Mouse (Mus musculus) hindbrain, embryonic 11.5 days (tissue): Measurements from ENCODE around the gene Phkb. TPM values are rescaled to one million over a fixed set of nuclear protein-coding genes. Genes with fewer than 3 reads are reported as not detected.

Experiments used
- ATAC-seq: fragments of 200-750 bp; cut with Nextera tagmentation; 2 replicates; pipeline ENCODE4 v1.8.0; 2017; ENCODE audit warnings: mild to moderate bottlenecking, moderate TSS enrichment, moderate library complexity; ENCODE audit not compliant: low FRiP score
- DNase-seq: peaks from one replicate; pipeline ENCODE4 v3.0.0-alpha.2; 2015; ENCODE audit warnings: low spot score
- H3K27ac ChIP-seq: fragments of 300-500 bp; sonication (generic); 2 replicates; pipeline ENCODE4 v1.5.1; 2014; ENCODE audit warnings: mild to moderate bottlenecking, low read depth, low read length
- H3K27me3 ChIP-seq: fragments of 300-500 bp; sonication (generic); 2 replicates; pipeline ENCODE4 v1.6.1; 2014; ENCODE audit warnings: mild to moderate bottlenecking, low read length, moderate library complexity, mixed read lengths; ENCODE audit not compliant: control insufficient read depth, insufficient read depth
- H3K36me3 ChIP-seq: fragments of 300-500 bp; sonication (generic); 2 replicates; pipeline ENCODE4 v1.6.1; 2014; ENCODE audit warnings: mild to moderate bottlenecking, low read length, moderate library complexity, mixed read lengths; ENCODE audit not compliant: control insufficient read depth, insufficient read depth
- H3K4me1 ChIP-seq: fragments of 300-500 bp; sonication (generic); replicated peaks from 2 replicates; pipeline ENCODE4 v1.6.1; 2014; ENCODE audit warnings: low read length, mixed read lengths; ENCODE audit not compliant: control insufficient read depth, insufficient read depth
- H3K4me2 ChIP-seq: fragments of 300-500 bp; sonication (generic); replicated peaks from 2 replicates; pipeline ENCODE4 v1.6.1; 2014; ENCODE audit warnings: mild to moderate bottlenecking, low read depth, low read length
- H3K4me3 ChIP-seq: fragments of 300-500 bp; sonication (generic); 2 replicates; pipeline ENCODE4 v1.5.1; 2014; ENCODE audit warnings: low read depth, low read length
- H3K9ac ChIP-seq: fragments of 300-500 bp; sonication (generic); 2 replicates; pipeline ENCODE4 v1.6.1; 2014; ENCODE audit warnings: low read depth, low read length
- H3K9me3 ChIP-seq: fragments of 300-500 bp; sonication (generic); 2 replicates; pipeline ENCODE4 v1.6.1; 2016; ENCODE audit warnings: low read length; ENCODE audit not compliant: control insufficient read depth
- WGBS: fragments of 180-500 bp; shearing (Covaris S2); extraction: QIAGEN DNeasy Blood & Tissue Kit; methylation state at CpG from one replicate; pipeline ENCODE4 v1.1.7; 2014; 5-methylcytosine and 5-hydroxymethylcytosine counted together
- polyA plus RNA-seq: library from polyadenylated mRNA; unstranded; fragments of >200 nt; fragmentation: Nextera tagmentation; extraction: Ambion mirVana; gene quantifications from 2 replicates; pipeline ENCODE4 v1.2.1, GENCODE M21; 2014

Phkb gene
- polyA plus RNA-seq, 1 experiment from 2014 or later, result 54.3 TPM

GRCm38 (mm10) chr8:86038462-86038861, 197.7 kb downstream of the Phkb start:
- H3K4me1 ChIP-seq, result no peaks in the 10 kb centered on the region
- ATAC-seq (no peak), DNase-seq (no peak)
- H3K4me2 ChIP-seq, result no peak overlapping the region
- H3K36me3 ChIP-seq, result no peaks in the 10 kb centered on the region
- H3K27me3 ChIP-seq, result no peaks in the 10 kb centered on the region
- no peak overlapping the region for H3K27ac ChIP-seq
- H3K4me3 ChIP-seq, result no peak overlapping the region
- no peaks in the 10 kb centered on the region for H3K9me3 ChIP-seq
- 88% methylated on average over 3 of the region's 3 CpGs for whole genome bisulfite sequencing
- no peak overlapping the region for H3K9ac ChIP-seq

- no peak overlapping the region for H3K9ac ChIP-seq
- no peaks in the 10 kb centered on the region for H3K9me3 ChIP-seq
- H3K4me1 ChIP-seq, result no peaks in the 10 kb centered on the region
- no peak overlapping the region for H3K4me2 ChIP-seq
- ATAC-seq (no peak), DNase-seq (peak; percentile 27)
- no peaks in the 10 kb centered on the region for H3K27me3 ChIP-seq
- 23% methylated on average over 2 of the region's 2 CpGs for WGBS
- H3K27ac ChIP-seq, result no peak overlapping the region
- H3K36me3 ChIP-seq, result no peaks in the 10 kb centered on the region
- no peak overlapping the region for H3K4me3 ChIP-seq
Measured at GRCm38 (mm10) chr8:86042049-86042448, 201.3 kb downstream of the Phkb start.

GRCm38 (mm10) chr8:86050882-86051281, 210.1 kb downstream of the Phkb start:
- Histone ChIP-seq H3K27ac (no peak overlapping the region), H3K4me2 (no peak overlapping the region), H3K9me3 (no peaks in the 10 kb centered on the region), H3K36me3 (no peaks in the 10 kb centered on the region), H3K27me3 (no peaks in the 10 kb centered on the region), H3K4me3 (no peak overlapping the region), H3K9ac (no peak overlapping the region), H3K4me1 (no peaks in the 10 kb centered on the region)
- WGBS, result 93% methylated on average over 3 of the region's 3 CpGs
- no peak for ATAC-seq
- DNase-seq, result no peak

DNA sequence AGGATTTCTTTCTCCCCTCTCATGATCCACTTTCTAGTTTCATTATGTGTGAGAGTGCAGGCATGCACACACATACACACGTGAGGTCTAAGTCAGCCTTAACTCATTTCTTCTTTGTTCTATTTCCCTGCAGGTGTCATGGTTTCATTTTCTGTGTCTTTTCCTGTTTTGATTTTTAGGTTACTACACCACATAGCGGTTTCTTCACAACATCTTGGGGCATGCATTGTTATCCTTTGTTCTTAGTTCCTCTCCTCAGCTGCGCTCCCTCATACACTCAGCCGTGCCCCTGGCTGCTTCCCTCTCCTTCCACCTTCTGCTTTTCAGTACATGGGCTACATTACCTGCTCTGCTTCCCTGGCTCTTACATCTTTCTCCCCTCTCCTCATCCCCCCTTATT, 211.2 kb downstream of the Phkb start:
- ATAC-seq (no peak), DNase-seq (no peak)
- Histone ChIP-seq H3K27ac (no peak overlapping the region), H3K4me2 (no peak overlapping the region), H3K4me3 (no peak overlapping the region), H3K9me3 (no peaks in the 10 kb centered on the region), H3K9ac (no peak overlapping the region), H3K4me1 (no peaks in the 10 kb centered on the region), H3K27me3 (no peaks in the 10 kb centered on the region), H3K36me3 (no peaks in the 10 kb centered on the region)
- WGBS, result 87% methylated on average over 4 of the region's 4 CpGs

DNA sequence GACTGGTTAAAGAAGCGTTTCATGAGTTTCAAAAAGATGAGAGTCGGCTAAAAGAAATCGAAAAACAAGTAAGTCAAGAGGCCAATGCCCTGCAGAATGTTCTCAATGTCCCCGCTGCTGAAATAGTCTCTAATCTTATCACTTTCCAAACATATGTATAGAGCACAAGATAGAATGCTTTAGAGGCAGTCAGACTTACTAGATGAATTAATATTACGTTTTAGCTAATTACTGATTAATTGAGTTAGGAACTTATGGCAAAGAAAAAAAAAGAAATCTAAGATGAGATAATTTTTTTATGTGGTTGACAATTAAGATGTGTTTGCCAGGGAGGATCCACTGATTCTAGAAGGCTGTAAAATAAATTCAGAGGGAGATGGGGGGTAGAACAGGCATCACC, 217.9 kb downstream of the Phkb start:
- WGBS, result 95% methylated on average over 5 of the region's 5 CpGs
- no peaks in the 10 kb centered on the region for H3K27me3 ChIP-seq
- no peak overlapping the region for H3K9ac ChIP-seq
- no peak overlapping the region for H3K4me3 ChIP-seq
- no peaks in the 10 kb centered on the region for H3K4me1 ChIP-seq
- no peaks in the 10 kb centered on the region for H3K9me3 ChIP-seq
- no peak for ATAC-seq
- H3K27ac ChIP-seq, result no peak overlapping the region
- no peak overlapping the region for H3K4me2 ChIP-seq
- DNase-seq, result no peak
- H3K36me3 ChIP-seq, result no peaks in the 10 kb centered on the region

DNA sequence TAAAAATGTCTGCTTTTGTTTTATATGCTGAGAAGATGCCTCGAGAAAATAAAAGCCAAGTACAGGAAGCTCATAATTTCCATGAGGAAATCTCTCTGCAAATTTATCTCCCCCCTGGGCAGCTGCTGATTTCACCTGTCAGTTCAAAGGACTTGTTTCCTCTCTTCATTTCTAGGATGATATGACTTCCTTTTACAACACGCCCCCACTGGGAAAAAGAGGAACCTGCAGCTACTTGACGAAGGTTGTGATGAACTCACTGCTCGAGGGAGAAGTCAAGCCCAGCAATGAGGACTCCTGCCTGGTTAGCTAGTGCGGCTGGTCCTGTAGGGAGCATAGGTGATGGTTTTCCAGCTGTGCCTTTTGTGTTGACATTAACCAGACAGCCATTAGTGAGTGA, 218.4 kb downstream of the Phkb start:
- no peak overlapping the region for H3K4me3 ChIP-seq
- no peaks in the 10 kb centered on the region for H3K27me3 ChIP-seq
- no peaks in the 10 kb centered on the region for H3K4me1 ChIP-seq
- no peak overlapping the region for H3K27ac ChIP-seq
- WGBS, result 82% methylated on average over 5 of the region's 5 CpGs
- ATAC-seq, result no peak
- no peaks in the 10 kb centered on the region for H3K9me3 ChIP-seq
- H3K4me2 ChIP-seq, result no peak overlapping the region
- DNase-seq, result no peak
- no peaks in the 10 kb centered on the region for H3K36me3 ChIP-seq
- H3K9ac ChIP-seq, result no peak overlapping the region

DNA sequence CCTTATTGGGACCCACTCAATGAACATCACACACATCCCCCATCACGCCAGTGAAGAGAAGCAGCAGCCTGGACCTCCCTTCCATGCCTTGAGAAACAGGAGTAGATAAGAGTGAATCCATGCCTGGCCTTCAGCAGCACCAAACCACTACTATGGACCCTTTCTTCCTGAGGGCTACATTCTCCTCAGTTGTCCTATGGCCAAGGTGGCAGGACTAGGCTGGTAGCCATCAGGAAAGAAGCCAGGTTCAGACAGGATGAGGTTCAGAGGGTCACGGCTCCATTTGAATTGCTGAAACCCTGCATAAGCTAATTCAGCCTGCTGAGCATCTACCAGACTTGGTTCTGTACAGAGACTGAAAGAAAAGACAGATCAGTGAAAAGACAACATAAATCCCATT, 222.7 kb downstream of the Phkb start:
- no peak overlapping the region for H3K9ac ChIP-seq
- no peak overlapping the region for H3K27ac ChIP-seq
- H3K4me3 ChIP-seq, result no peak overlapping the region
- WGBS, result 93% methylated on average over 2 of the region's 2 CpGs
- no peaks in the 10 kb centered on the region for H3K27me3 ChIP-seq
- no peak for DNase-seq
- H3K36me3 ChIP-seq, result no peaks in the 10 kb centered on the region
- ATAC-seq, result no peak
- no peaks in the 10 kb centered on the region for H3K4me1 ChIP-seq
- H3K9me3 ChIP-seq, result no peaks in the 10 kb centered on the region
- no peak overlapping the region for H3K4me2 ChIP-seq

DNA sequence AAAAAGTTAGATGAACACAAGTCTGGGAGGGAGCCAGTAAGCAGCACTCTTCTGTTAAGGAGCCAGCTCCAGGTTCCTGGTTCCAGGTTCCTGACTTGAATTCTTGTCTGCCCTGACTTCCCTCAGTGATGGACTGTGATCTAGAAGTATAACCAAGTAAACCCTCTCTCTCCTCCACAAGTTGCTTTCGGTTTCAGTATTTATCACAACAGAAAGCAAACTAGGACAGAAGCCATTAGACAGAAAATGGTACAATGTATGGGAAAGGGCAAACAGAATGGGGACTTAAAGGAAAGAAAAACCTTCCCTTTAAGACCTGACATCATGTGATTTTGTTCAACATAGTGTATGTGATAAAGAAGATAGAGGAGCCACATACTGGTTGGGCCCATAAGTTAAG, 238.7 kb downstream of the Phkb start:
- H3K9ac ChIP-seq, result no peak overlapping the region
- H3K27me3 ChIP-seq, result no peaks in the 10 kb centered on the region
- DNase-seq, result no peak
- H3K4me1 ChIP-seq, result no peaks in the 10 kb centered on the region
- H3K4me2 ChIP-seq, result no peak overlapping the region
- H3K4me3 ChIP-seq, result no peak overlapping the region
- no peaks in the 10 kb centered on the region for H3K36me3 ChIP-seq
- 92% methylated on average over 1 of the region's 1 CpGs for WGBS
- no peak for ATAC-seq
- no peaks in the 10 kb centered on the region for H3K9me3 ChIP-seq
- no peak overlapping the region for H3K27ac ChIP-seq

GRCm38 (mm10) chr8:86083346-86083745, 242.6 kb downstream of the Phkb start:
- no peaks in the 10 kb centered on the region for H3K36me3 ChIP-seq
- WGBS, result 80% methylated on average over 4 of the region's 4 CpGs

More at GRCm38 (mm10) chr8:86083346-86083745, 242.6 kb downstream of the Phkb start:
- no peaks in the 10 kb centered on the region for H3K4me1 ChIP-seq
- no peak overlapping the region for H3K4me2 ChIP-seq
- H3K9me3 ChIP-seq, result no peaks in the 10 kb centered on the region
- no peak overlapping the region for H3K4me3 ChIP-seq
- no peak for DNase-seq
- no peak for ATAC-seq
- H3K9ac ChIP-seq, result no peak overlapping the region
- H3K27ac ChIP-seq, result no peak overlapping the region
- no peaks in the 10 kb centered on the region for H3K27me3 ChIP-seq
